Mouse (Mus musculus): ENCODE data around the gene Smc3.
A peak's percentile ranks its signal among the peaks of the same experiment; 100 is the strongest.

Gene Smc3

GRCm38 (mm10) chr19:53599757-53600539 is at the start of gene Smc3:
Gene Smc3, plus strand, starts transcription at chr19:53600398.
- DNase-seq = peak; percentile 99

- DNase-seq = no peak
Observed at GRCm38 (mm10) chr19:53550972-53551371, 49.2 kb upstream of the Smc3 start.

DNA sequence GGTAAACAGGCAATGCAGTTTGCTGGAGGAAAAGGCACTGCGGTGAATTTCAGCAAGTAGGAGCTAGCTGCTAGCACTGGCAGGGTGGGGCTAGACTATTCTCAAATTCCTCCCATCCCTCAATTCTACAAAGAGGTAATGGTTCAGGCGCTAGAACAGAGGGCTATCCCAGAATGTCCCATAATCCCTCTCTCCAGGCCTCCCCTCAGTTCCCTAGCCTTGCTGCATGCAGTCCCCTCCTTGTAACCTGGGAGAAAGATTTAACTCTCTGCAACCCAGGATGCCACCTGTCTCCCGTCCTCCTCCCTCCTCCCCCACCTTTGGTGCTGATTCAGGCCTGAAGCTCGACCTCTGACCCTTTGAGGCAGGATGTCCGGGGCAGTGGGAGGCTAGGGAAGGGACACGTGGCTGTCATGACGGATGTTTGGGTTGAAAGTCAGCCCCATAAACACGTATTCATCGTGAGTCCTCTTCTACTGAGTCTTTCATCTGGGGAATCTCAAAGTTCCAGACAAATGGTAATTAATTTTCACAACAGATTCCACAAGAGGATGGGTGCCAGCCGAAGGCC is 47.9 kb upstream of the Smc3 start:
- DNase-seq = no peak

GRCm38 (mm10) chr19:53552795-53553194 is 47.4 kb upstream of the Smc3 start:
- DNase-seq = no peak

DNA sequence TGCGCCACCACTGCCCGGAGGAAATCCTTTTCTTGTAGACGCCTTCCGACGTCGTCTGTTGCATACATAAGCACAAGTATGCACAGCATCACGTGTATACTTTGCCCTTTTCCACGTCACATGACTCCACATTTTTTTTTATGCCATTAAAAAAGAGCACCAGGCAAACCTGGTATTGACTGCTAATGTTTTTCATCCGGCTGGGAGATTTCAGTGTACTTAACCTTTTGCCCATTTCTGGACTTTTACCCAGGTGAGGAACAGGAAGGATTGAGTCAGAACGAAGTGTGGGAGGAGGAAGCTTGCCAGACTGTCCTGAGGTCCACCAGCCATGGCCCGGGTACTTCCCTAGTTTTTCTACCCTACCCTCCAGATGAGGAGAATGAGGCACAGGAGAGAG is 45.8 kb upstream of the Smc3 start:
- no peak for DNase-seq

DNA sequence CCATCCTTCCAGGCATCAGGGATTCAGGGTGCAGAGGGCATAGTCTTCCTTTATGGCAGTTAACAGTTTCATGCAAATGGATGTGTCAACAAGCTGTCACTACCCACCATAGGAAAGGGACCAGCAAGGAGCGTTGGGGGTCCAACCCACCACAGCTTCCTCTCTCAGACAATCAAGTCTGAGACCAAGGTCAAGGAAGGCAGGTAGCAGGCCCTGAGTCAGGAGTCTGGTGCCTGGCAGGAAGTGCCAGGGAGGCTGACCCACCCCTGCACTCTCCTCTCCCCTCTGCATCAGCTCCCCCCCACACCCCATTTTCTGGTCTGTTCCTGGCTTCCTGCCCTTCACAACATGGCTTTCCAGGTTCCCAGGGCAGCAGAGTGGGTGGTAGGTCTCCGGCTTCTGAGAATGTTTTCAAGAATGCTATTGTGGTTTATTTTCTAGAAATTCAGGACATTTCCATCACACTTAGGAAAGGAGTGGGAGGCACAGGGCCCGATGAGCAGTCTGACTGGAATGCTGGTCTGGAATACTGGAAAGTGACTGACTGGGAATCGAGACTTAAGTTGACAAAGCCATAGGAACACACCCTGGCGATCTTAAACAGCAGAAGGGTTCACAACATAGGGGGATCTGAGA is 45.1 kb upstream of the Smc3 start:
- no peak for DNase-seq

DNA sequence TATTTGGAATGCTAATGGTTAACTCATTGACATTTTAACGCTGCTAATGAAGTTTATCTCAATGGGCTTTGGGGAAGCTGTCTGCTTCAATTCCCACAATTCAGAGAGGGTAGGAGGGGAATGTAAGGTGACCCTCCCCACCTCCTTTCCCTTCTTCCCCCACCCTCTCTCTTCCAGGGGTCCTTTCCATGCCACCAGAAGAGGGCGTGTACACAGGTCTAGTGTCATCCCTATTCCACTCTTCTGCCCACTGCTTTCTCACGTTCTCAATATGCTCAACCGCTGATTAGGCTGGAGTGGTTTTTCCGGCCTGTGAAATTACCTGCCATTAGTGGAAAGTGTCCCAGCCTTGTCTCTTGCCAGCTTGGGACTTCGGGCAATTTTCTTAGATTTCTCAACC is 43.4 kb upstream of the Smc3 start:
- no peak for DNase-seq

- DNase-seq = no peak
Observed at GRCm38 (mm10) chr19:53557267-53557936, 42.8 kb upstream of the Smc3 start.

- DNase-seq = no peak
Observed at GRCm38 (mm10) chr19:53560436-53560835, 39.8 kb upstream of the Smc3 start.

DNA sequence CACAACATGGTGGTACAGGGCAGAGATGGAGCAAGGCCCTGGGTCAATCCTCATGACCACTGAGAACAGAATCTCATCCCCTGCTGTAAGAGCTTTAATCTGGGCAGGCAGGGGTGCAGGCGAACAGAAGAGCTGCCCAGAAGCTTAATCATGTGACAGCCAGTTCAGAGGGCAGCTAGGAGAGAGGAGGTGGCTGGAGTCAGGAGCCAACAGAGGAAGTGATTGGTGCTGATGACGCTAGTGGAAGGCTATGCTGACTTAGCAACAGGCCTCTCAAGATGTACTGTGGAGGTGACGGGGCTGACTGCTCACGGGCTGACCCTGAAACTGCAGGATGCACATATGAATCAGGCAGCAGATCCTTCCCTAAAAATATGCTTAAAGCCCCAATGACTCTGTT is 36.0 kb upstream of the Smc3 start:
- DNase-seq = no peak

GRCm38 (mm10) chr19:53565565-53566277 is 34.5 kb upstream of the Smc3 start:
- no peak for DNase-seq

GRCm38 (mm10) chr19:53567864-53568263 is 32.3 kb upstream of the Smc3 start:
- DNase-seq = no peak

GRCm38 (mm10) chr19:53568553-53568952 is 31.6 kb upstream of the Smc3 start:
- DNase-seq = no peak

- DNase-seq = no peak
Observed at GRCm38 (mm10) chr19:53571056-53571455, 29.1 kb upstream of the Smc3 start.

DNA sequence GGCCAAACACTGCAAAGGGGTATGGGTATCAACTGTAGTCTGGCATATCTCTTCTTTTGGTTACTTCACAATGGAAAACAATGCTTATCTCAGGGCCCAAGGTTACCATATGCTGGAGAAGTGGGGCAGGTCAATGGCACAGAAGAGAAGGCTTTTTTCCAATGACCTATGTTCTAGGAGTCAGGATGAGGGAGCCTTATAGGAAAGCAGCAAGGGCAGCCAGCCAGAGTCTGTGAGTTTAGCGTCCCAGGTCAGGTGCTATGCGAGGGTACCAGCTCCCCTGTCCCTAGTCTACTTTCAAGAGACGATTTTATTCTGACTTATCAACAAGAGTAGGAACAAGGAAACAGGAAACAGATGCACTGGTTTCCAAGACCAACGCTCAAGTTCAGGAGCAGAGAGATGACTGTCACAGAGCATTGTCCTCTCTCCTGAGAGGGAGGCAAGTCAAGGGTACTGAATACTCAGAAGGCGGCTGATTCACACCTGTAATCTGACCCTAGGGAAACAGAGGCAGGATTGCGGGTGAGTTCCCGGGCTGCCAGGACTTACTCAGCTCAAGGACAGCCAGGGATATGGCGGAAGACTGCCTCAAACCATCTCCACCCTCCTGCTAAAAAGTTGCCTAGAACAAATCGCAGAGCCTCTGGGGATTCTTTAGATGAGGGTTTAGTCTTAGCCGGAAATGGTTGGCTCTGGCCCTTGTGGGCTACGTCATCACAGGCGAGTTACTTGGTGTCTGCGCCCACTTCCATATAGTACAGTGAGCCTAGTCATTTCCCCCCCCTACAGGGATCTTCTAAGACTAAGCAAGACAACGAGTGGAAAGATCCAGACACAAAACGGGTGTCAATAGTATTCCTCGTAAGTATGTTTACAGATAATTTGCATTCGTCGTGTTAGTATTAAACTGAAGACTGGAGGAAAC is 28.4 kb upstream of the Smc3 start:
- no peak for DNase-seq

GRCm38 (mm10) chr19:53572607-53573006 is 27.6 kb upstream of the Smc3 start:
- no peak for DNase-seq

- DNase-seq = no peak
Observed at GRCm38 (mm10) chr19:53573151-53573550, 27.0 kb upstream of the Smc3 start.

GRCm38 (mm10) chr19:53574131-53574530 is 26.1 kb upstream of the Smc3 start:
- no peak for DNase-seq

DNA sequence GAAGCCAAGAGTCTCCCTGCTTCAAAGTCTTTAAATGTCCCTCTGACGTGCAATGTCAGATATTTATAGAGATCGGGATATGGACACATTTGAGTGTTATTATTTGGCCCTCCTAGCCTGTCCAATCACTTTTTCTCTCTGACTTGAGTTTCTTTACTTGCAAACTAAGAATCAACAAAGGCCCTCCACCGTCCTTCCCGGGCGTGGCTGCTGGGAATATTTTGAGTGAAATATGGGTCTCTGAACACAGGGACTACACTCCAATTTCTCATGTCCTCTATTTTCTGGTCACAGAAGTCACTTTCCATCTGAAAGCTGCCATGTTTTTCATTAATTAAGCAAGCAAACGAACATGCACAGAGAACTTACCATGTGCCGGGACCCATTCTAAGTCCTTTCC is 25.7 kb upstream of the Smc3 start:
- DNase-seq = no peak

DNA sequence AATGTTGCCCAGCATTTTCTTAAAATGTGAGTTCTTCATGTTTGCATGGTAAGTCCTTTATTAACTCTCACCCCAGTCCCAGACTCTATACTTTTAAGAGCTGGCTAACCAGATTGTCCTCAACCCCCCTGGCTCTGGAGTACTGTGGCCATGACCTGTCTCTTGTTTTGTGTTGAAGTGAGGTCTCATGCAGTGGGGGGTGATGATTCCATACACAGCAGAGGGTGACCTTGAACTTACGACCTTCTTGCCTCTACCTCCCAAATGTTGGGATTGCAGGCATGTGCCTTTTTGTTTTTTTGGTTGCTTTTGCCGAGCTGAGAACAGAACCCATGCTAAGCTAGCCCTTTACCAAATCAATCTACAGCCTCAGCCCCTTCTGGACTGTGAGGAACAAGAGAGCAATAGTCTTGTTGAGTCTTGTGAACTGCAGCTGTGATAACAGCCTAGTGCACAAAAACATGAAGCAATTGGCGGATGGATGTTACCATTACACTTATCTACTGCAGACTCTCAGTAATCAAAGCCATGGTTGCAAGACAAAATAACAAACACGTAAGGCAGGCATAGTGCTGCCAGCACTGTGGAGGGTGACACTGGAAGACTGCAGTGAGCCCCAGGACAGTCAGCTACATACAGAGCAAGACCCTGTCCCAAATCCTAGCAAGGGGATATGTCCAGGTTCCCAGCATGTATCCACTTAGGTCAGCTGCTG is 24.7 kb upstream of the Smc3 start:
- DNase-seq = no peak

GRCm38 (mm10) chr19:53576061-53576460 is 24.1 kb upstream of the Smc3 start:
- DNase-seq = no peak
